Mouse (Mus musculus): ENCODE results near the gene Gm3015. TPM values are rescaled to one million over a fixed set of nuclear protein-coding genes. Genes with fewer than 3 reads are reported as not detected.
"Not testable (repeated sequence)": the region's sequence is repeated elsewhere in the genome, so short reads cannot be mapped to it uniquely, and the experiment has no call there.

The Gm3015 gene
- polyA plus RNA-seq (2014; fragmentation: Nextera tagmentation; extraction: Ambion mirVana): not detected in 2 replicates

- WGBS: no CpG with 5 or more reads among the region's 1 CpGs
- not testable (repeated sequence) for H3K4me1 ChIP-seq (replicated peaks; ENCODE audit: control insufficient read depth, insufficient read depth, low read length); H3K36me3 ChIP-seq (ENCODE audit: control insufficient read depth, insufficient read depth, low read length); H3K4me2 ChIP-seq (ENCODE audit: low read length); ATAC-seq (replicated peaks; ENCODE audit: low FRiP score, low TSS enrichment, low read depth); H3K9ac ChIP-seq (ENCODE audit: low read length); H3K4me3 ChIP-seq (ENCODE audit: low read depth, low read length); H3K9me3 ChIP-seq (ENCODE audit: control insufficient read depth, low read length); DNase-seq (ENCODE audit: low spot score); H3K27ac ChIP-seq (ENCODE audit: low read depth); H3K27me3 ChIP-seq (replicated peaks; ENCODE audit: control insufficient read depth, insufficient read depth, low read length)
Measured at GRCm38 (mm10) chr14:42768721-42769120, at the start of gene Gm3015. Gene Gm3015, minus strand, starts transcription at chr14:42768821.

GRCm38 (mm10) chr14:42797887-42798286, 29.3 kb upstream of the Gm3015 start, which contains the start of gene Gm10377:
Gene Gm10377, minus strand, starts transcription at chr14:42797987.
- H3K27ac ChIP-seq (ENCODE audit: low read depth); H3K27me3 ChIP-seq (replicated peaks; ENCODE audit: control insufficient read depth, insufficient read depth, low read length); H3K36me3 ChIP-seq (ENCODE audit: control insufficient read depth, insufficient read depth, low read length); H3K9ac ChIP-seq (ENCODE audit: low read length); H3K9me3 ChIP-seq (ENCODE audit: control insufficient read depth, low read length); ATAC-seq (replicated peaks; ENCODE audit: low FRiP score, low TSS enrichment, low read depth); H3K4me1 ChIP-seq (replicated peaks; ENCODE audit: control insufficient read depth, insufficient read depth, low read length); H3K4me3 ChIP-seq (ENCODE audit: low read depth, low read length); H3K4me2 ChIP-seq (ENCODE audit: low read length); DNase-seq (ENCODE audit: low spot score): not testable (repeated sequence)

Other genes starting within 250 kb of the Gm3015 start
- gene Gm8024, start 244.5 kb downstream of the Gm3015 start, polyA plus RNA-seq (2014; fragmentation: Nextera tagmentation; extraction: Ambion mirVana): not detected in 2 replicates
- not detected in 2 replicates for gene Gm17124, start 168.9 kb downstream of the Gm3015 start, polyA plus RNA-seq (2014; fragmentation: Nextera tagmentation; extraction: Ambion mirVana)
- not detected in 2 replicates for gene Gm3633, start 126.9 kb downstream of the Gm3015 start, polyA plus RNA-seq (2014; fragmentation: Nextera tagmentation; extraction: Ambion mirVana)
- not detected in 2 replicates for gene Gm10378, start 112.9 kb downstream of the Gm3015 start, polyA plus RNA-seq (2014; fragmentation: Nextera tagmentation; extraction: Ambion mirVana)
- gene Gm10377, start 29.2 kb upstream of the Gm3015 start, polyA plus RNA-seq (2014; fragmentation: Nextera tagmentation; extraction: Ambion mirVana): not detected in 2 replicates
- gene Gm21977, start 84.7 kb upstream of the Gm3015 start, polyA plus RNA-seq (2014; fragmentation: Nextera tagmentation; extraction: Ambion mirVana): not detected in 2 replicates
- gene Gm8082, start 224.8 kb upstream of the Gm3015 start, polyA plus RNA-seq (2014; fragmentation: Nextera tagmentation; extraction: Ambion mirVana): not detected in 2 replicates
- gene Gm10376, start 246.8 kb upstream of the Gm3015 start, polyA plus RNA-seq (2014; fragmentation: Nextera tagmentation; extraction: Ambion mirVana): not detected in 2 replicates

Measured in intestine, embryonic 14.5 days (tissue).